Mouse (Mus musculus) midbrain, embryonic 13.5 days (tissue): ENCODE results near the gene Kif19a. TPM values are rescaled to one million over a fixed set of nuclear protein-coding genes. Genes with fewer than 3 reads are reported as not detected.

Experiments used
- ATAC-seq: fragments of 200-750 bp; cut with Nextera tagmentation; 2 replicates; pipeline ENCODE4 v1.8.0; 2017; ENCODE audit warnings: mild to moderate bottlenecking, moderate TSS enrichment, moderate library complexity
- H3K27ac ChIP-seq: fragments of 300-500 bp; sonication (generic); 2 replicates; pipeline ENCODE4 v1.5.1; 2015; ENCODE audit warnings: inconsistent platforms, mild to moderate bottlenecking, moderate library complexity
- H3K27me3 ChIP-seq: fragments of 300-500 bp; sonication (generic); 2 replicates; pipeline ENCODE4 v1.6.1; 2015; ENCODE audit warnings: mild to moderate bottlenecking, inconsistent platforms
- H3K36me3 ChIP-seq: fragments of 300-500 bp; sonication (generic); 2 replicates; pipeline ENCODE4 v1.6.1; 2015; ENCODE audit warnings: mild to moderate bottlenecking, inconsistent platforms
- H3K4me1 ChIP-seq: fragments of 300-500 bp; sonication (generic); replicated peaks from 2 replicates; pipeline ENCODE4 v1.6.1; 2015; ENCODE audit warnings: inconsistent platforms
- H3K4me2 ChIP-seq: fragments of 300-500 bp; sonication (generic); replicated peaks from 2 replicates; pipeline ENCODE4 v1.6.1; 2015; ENCODE audit warnings: moderate library complexity, mild to moderate bottlenecking, inconsistent platforms
- H3K4me3 ChIP-seq: fragments of 300-500 bp; sonication (generic); replicated peaks from 2 replicates; pipeline ENCODE4 v1.5.1; 2015; ENCODE audit warnings: mild to moderate bottlenecking, inconsistent platforms
- H3K9ac ChIP-seq: fragments of 300-500 bp; sonication (generic); replicated peaks from 2 replicates; pipeline ENCODE4 v1.6.1; 2015; ENCODE audit warnings: mild to moderate bottlenecking, inconsistent platforms
- H3K9me3 ChIP-seq: fragments of 300-500 bp; sonication (generic); 2 replicates; pipeline ENCODE4 v1.6.1; 2016; ENCODE audit warnings: mild to moderate bottlenecking, inconsistent platforms
- WGBS: fragments of 180-500 bp; shearing (Covaris S2); methylation state at CpG from one replicate; pipeline ENCODE4 v1.1.7; 2015; 5-methylcytosine and 5-hydroxymethylcytosine counted together
- polyA plus RNA-seq: library from polyadenylated mRNA; unstranded; fragments of >200 nt; fragmentation: Nextera tagmentation; extraction: Ambion mirVana; gene quantifications from 2 replicates; pipeline ENCODE4 v1.2.1, GENCODE M21; 2015

Kif19a gene
- polyA plus RNA-seq, 1 experiment from 2014 or later = 1.2 TPM

DNA sequence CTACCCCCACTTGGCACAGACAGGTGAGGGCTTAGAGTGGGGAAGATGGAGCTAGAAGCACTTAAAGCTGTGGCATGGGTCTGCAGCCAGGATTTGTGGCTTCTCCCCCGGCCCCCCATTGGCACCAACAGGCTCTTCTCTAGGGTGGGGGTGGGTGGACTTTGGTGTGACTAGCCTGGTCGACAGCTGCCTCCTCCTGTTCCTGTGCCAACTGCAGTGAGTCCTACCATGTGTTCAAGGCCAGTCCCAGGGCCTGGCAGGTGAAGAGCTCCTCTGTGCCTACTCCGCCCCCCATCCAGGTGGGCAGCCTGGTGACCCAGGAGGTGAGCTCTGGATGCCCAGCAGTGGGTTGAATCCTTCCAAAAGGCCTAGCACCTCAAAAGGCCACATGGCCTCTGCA, 22.4 kb downstream of the Kif19a start:
- Histone ChIP-seq H3K9me3 (no peaks in the 10 kb centered on the region), H3K9ac (no peak overlapping the region), H3K36me3 (no peaks in the 10 kb centered on the region), H3K4me1 (peaks cover 46% of the 10 kb centered on the region), H3K4me2 (no peak overlapping the region), H3K4me3 (no peak overlapping the region), H3K27ac (no peak overlapping the region), H3K27me3 (peaks cover 67% of the 10 kb centered on the region)
- 81% methylated on average over 3 of the region's 3 CpGs for WGBS
- no peak for ATAC-seq

GRCm38 (mm10) chr11:114789061-114789714, 24.0 kb downstream of the Kif19a start:
- 14% methylated on average over 30 of the region's 30 CpGs for WGBS
- peak overlapping the region; percentile 18 for H3K4me3 ChIP-seq
- ATAC-seq = peak; percentile 67
- H3K9me3 ChIP-seq = no peaks in the 10 kb centered on the region
- H3K4me1 ChIP-seq = peaks cover 61% of the 10 kb centered on the region
- H3K9ac ChIP-seq = peak overlapping the region; percentile 48; the same call in 1 of the 2 replicates
- H3K4me2 ChIP-seq = peak overlapping the region; percentile 45
- H3K36me3 ChIP-seq = no peaks in the 10 kb centered on the region
- H3K27ac ChIP-seq = no peak overlapping the region
- H3K27me3 ChIP-seq = peaks cover 69% of the 10 kb centered on the region

GRCm38 (mm10) chr11:114789716-114790115, 24.5 kb downstream of the Kif19a start:
- H3K9me3 ChIP-seq = no peaks in the 10 kb centered on the region
- H3K9ac ChIP-seq = no peak overlapping the region
- peaks cover 67% of the 10 kb centered on the region for H3K4me1 ChIP-seq
- H3K27ac ChIP-seq = no peak overlapping the region
- peaks cover 63% of the 10 kb centered on the region for H3K27me3 ChIP-seq
- no peak overlapping the region for H3K4me2 ChIP-seq
- no peak overlapping the region for H3K4me3 ChIP-seq
- ATAC-seq = no peak
- no peaks in the 10 kb centered on the region for H3K36me3 ChIP-seq
- WGBS = 66% methylated on average over 9 of the region's 9 CpGs

DNA sequence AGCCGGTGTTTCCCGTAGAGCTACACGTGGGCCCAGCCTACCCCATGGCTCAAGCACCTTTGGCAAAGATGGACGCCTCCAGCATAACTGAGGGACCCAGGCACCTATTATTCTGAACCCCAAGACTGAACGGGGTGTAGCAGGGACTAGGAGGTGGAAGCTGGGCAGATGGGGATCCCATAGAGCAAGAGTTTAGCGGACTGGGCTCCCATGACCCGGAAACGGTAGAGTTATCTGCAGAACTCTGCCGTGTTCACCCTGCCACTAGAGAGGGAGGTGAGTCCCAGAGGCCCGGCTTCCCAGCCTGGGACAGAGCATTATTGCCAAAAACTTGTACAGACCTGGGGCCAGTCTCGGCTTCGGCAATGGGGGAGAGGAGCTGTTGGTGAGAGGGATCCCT, 25.0 kb downstream of the Kif19a start:
- 84% methylated on average over 12 of the region's 12 CpGs for WGBS
- Histone ChIP-seq H3K27me3 (peaks cover 59% of the 10 kb centered on the region), H3K4me2 (no peak overlapping the region), H3K36me3 (no peaks in the 10 kb centered on the region), H3K9ac (no peak overlapping the region), H3K4me1 (peaks cover 71% of the 10 kb centered on the region), H3K27ac (no peak overlapping the region), H3K9me3 (no peaks in the 10 kb centered on the region), H3K4me3 (no peak overlapping the region)
- ATAC-seq = no peak

DNA sequence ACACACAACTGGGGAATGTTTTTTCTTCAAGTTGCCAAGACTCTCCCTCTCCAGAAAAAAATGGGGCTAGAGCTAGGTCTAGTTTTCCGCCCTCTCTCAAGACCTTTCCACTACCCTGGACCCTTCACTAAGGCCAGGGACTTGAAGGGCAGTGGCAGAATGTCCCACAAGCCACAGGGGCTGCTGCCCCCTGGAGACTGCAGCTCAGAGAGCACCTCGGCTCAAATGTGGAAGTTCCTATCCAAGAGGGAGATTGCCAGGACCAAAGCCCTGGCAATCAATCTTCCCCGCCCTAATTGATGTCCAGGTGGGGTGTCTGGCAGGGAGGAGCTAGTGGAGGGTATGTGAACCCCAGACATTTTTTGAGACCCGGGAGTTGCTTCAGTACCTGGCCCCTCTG, 25.7 kb downstream of the Kif19a start:
- H3K4me3 ChIP-seq = no peak overlapping the region

DNA sequence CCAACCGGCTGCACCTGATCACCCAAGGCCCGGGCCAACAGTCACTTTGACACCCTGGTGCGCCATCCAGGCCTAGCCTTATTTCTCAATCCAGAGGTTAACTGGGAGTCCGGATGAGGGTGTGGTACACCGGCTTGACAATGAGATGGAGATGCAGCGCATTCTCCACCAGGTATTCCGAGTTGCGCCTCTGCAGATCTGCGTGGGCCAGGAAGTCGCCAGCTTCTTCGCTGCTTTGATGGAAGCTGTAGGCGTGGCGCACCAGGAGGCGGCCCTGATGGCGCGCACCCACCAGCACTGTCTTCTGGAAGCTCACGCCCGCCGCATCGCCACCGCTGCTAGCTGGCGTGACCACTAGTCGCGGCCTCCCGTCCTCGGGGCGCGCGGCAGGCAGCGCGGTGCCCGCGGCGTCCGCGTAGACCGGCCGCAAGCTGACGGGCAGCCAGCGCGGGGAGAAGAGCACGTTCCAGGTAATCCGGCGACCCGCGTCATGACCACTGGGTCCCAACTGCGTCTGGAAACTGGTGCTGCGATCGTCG, 26.2 kb downstream of the Kif19a start:
- H3K9me3 ChIP-seq = no peaks in the 10 kb centered on the region
- no peak for ATAC-seq
- peaks cover 78% of the 10 kb centered on the region for H3K4me1 ChIP-seq
- peak overlapping the region; percentile 55 for H3K27ac ChIP-seq
- peaks cover 50% of the 10 kb centered on the region for H3K27me3 ChIP-seq
- 8% methylated on average over 50 of the region's 50 CpGs for WGBS
- no peaks in the 10 kb centered on the region for H3K36me3 ChIP-seq
- peak overlapping the region; percentile 82 for H3K4me2 ChIP-seq
- H3K9ac ChIP-seq = peak overlapping the region; percentile 67
- H3K4me3 ChIP-seq = peak overlapping the region; percentile 49

More for the DNA sequence above, 25.7 kb downstream of the Kif19a start:
- no peak for ATAC-seq
- Histone ChIP-seq H3K4me1 (peaks cover 76% of the 10 kb centered on the region), H3K27me3 (peaks cover 53% of the 10 kb centered on the region), H3K27ac (no peak overlapping the region), H3K9ac (0 out of 2 replicates have a peak overlapping the region, but pooled peaks have one; percentile 67), H3K36me3 (no peaks in the 10 kb centered on the region), H3K9me3 (no peaks in the 10 kb centered on the region), H3K4me2 (peak overlapping the region; percentile 82)
- WGBS = 46% methylated on average over 4 of the region's 4 CpGs

- peaks cover 79% of the 10 kb centered on the region for H3K4me1 ChIP-seq
- under 1% methylated on average over 57 of the region's 59 CpGs for WGBS
Measured at GRCm38 (mm10) chr11:114791891-114792411, 26.8 kb downstream of the Kif19a start.

GRCm38 (mm10) chr11:114792931-114793494, 27.8 kb downstream of the Kif19a start:
- Histone ChIP-seq H3K9me3 (no peaks in the 10 kb centered on the region), H3K27ac (peak overlapping the region; percentile 4; the same call in 1 of the 2 replicates), H3K4me1 (peaks cover 85% of the 10 kb centered on the region), H3K27me3 (peaks cover 35% of the 10 kb centered on the region), H3K4me3 (peak overlapping the region; percentile 49), H3K9ac (peak overlapping the region; percentile 5; the same call in 1 of the 2 replicates), H3K4me2 (peak overlapping the region; percentile 82), H3K36me3 (no peaks in the 10 kb centered on the region)
- ATAC-seq = no peak
- 53% methylated on average over 5 of the region's 5 CpGs for WGBS

More at GRCm38 (mm10) chr11:114791891-114792411, 26.8 kb downstream of the Kif19a start:
- H3K4me2 ChIP-seq = peak overlapping the region; percentile 82
- H3K36me3 ChIP-seq = no peaks in the 10 kb centered on the region
- peak overlapping the region; percentile 49 for H3K4me3 ChIP-seq
- H3K27ac ChIP-seq = peak overlapping the region; percentile 55
- H3K27me3 ChIP-seq = peaks cover 45% of the 10 kb centered on the region
- peak overlapping the region; percentile 67 for H3K9ac ChIP-seq
- no peak for ATAC-seq
- H3K9me3 ChIP-seq = no peaks in the 10 kb centered on the region

- H3K27ac ChIP-seq = peak overlapping the region; percentile 99
- H3K9ac ChIP-seq = peak overlapping the region; percentile 65
- H3K4me1 ChIP-seq = peaks cover 78% of the 10 kb centered on the region
- no peak for ATAC-seq
- H3K36me3 ChIP-seq = no peaks in the 10 kb centered on the region
- WGBS = 52% methylated on average over 19 of the region's 19 CpGs
- peak overlapping the region; percentile 49 for H3K4me3 ChIP-seq
- peaks cover 33% of the 10 kb centered on the region for H3K27me3 ChIP-seq
- H3K9me3 ChIP-seq = no peaks in the 10 kb centered on the region
- peak overlapping the region; percentile 82 for H3K4me2 ChIP-seq
Measured at GRCm38 (mm10) chr11:114793868-114794545, 28.8 kb downstream of the Kif19a start.

DNA sequence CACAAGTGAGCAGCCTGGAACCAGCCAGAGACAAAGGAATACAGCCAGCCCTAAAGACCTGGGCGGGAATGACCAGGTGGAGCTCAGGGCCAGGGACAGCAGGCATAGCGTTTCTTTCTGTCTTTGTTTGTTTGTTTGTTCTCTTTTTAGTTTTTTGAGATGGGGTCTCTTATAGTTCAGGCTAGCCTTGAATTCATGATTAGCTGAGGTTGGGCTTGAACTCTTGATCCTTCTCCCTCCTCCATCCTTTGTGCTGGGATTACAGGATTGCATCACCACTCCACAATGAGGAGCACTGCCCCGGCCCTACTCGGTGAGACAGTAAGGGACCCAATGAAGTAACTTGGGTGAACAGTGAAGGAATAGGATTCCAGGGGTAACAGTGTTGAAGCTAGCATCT, 29.5 kb downstream of the Kif19a start:
- Histone ChIP-seq H3K27ac (peak overlapping the region; percentile 99), H3K4me1 (peaks cover 71% of the 10 kb centered on the region), H3K4me3 (peak overlapping the region; percentile 49), H3K9ac (peak overlapping the region; percentile 65; the same call in 1 of the 2 replicates), H3K4me2 (peak overlapping the region; percentile 82), H3K36me3 (no peaks in the 10 kb centered on the region), H3K27me3 (peaks cover 28% of the 10 kb centered on the region), H3K9me3 (no peaks in the 10 kb centered on the region)
- WGBS = 8% methylated on average over 4 of the region's 4 CpGs
- peak; percentile 22 for ATAC-seq

DNA sequence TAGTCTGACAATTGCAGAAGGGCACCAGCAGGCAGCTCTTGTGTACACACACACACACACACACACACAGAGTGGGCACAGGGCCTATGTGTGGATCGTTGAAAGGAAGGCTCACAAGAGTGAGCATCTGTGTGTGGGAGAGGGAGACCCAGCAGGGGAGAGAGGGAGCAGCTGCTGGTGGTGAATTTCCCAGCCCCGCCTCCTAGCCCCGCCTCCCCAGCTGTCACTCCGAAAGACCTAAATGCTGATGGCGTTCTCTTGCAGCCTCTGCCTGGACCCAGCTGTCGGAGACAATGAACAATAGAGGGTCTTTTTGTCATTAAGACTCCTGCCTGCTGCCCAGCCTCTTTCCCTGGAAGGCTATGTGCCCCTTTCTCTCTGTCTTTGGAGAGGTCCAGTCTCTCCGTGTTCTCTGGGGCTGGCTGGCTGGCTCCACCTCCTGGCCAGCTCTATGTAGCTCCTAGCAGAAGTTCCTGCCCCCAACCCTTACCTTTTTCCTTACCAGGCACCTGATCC, 30.1 kb downstream of the Kif19a start:
- H3K36me3 ChIP-seq = no peaks in the 10 kb centered on the region
- peak overlapping the region; percentile 49 for H3K4me3 ChIP-seq
- H3K9ac ChIP-seq = peak overlapping the region; percentile 65
- peaks cover 22% of the 10 kb centered on the region for H3K27me3 ChIP-seq
- H3K9me3 ChIP-seq = no peaks in the 10 kb centered on the region
- WGBS = 0% methylated on average over 7 of the region's 7 CpGs
- ATAC-seq = peak; percentile 86
- H3K4me1 ChIP-seq = peaks cover 68% of the 10 kb centered on the region
- H3K27ac ChIP-seq = peak overlapping the region; percentile 99
- H3K4me2 ChIP-seq = peak overlapping the region; percentile 82
